Mouse (Mus musculus) stomach, postnatal 0 days (tissue): ENCODE measurements at regions not wholly inside any gene's neighbourhood (a gene's known extent, or its start where the extent isn't known, plus 50 kb on each side); places are given as distances from the start of the nearest gene placed in this dataset.
A peak's percentile ranks its signal among the peaks of the same experiment; 100 is the strongest.

Experiments used
- ATAC-seq: fragments of 200-750 bp; cut with Nextera tagmentation; 2 replicates; pipeline ENCODE4 v1.8.0; 2017; ENCODE audit not compliant: low FRiP score, low TSS enrichment
- DNase-seq: peaks from one replicate; pipeline ENCODE4 v3.0.0-alpha.2; 2016; ENCODE audit warnings: low spot score
- H3K27ac ChIP-seq: fragments of 300-500 bp; sonication (generic); replicated peaks from 2 replicates; pipeline ENCODE4 v1.5.1; 2014; ENCODE audit warnings: mild to moderate bottlenecking, control low read depth
- H3K27me3 ChIP-seq: fragments of 300-500 bp; sonication (generic); 2 replicates; pipeline ENCODE4 v1.6.1; 2014; ENCODE audit warnings: low read length; ENCODE audit not compliant: control insufficient read depth, insufficient read depth
- H3K36me3 ChIP-seq: fragments of 300-500 bp; sonication (generic); 2 replicates; pipeline ENCODE4 v1.6.1; 2014; ENCODE audit warnings: low read length, mixed read lengths; ENCODE audit not compliant: control insufficient read depth, insufficient read depth
- H3K4me1 ChIP-seq: fragments of 300-500 bp; sonication (generic); replicated peaks from 2 replicates; pipeline ENCODE4 v1.6.1; 2014; ENCODE audit warnings: antibody characterized with exemption; ENCODE audit not compliant: control insufficient read depth, insufficient read depth
- H3K4me2 ChIP-seq: fragments of 300-500 bp; sonication (generic); replicated peaks from 2 replicates; pipeline ENCODE4 v1.6.1; 2014; ENCODE audit warnings: low read depth, mild to moderate bottlenecking, control low read depth, moderate library complexity
- H3K4me3 ChIP-seq: fragments of 300-500 bp; sonication (generic); 2 replicates; pipeline ENCODE4 v1.5.1; 2014; ENCODE audit warnings: low read depth, low read length, control low read depth
- H3K9ac ChIP-seq: fragments of 300-500 bp; sonication (generic); 2 replicates; pipeline ENCODE4 v1.6.1; 2014; ENCODE audit warnings: mild to moderate bottlenecking, low read length, control low read depth, mixed read lengths
- H3K9me3 ChIP-seq: fragments of 300-500 bp; sonication (generic); 2 replicates; pipeline ENCODE4 v1.6.1; 2016; ENCODE audit warnings: low read length; ENCODE audit not compliant: control insufficient read depth
- CTCF ChIP-seq: IDR thresholded peaks from 2 replicates; pipeline ENCODE4 v1.5.1; 2016; ENCODE audit warnings: antibody characterized with exemption, low read depth, mild to moderate bottlenecking, moderate library complexity
- EP300 ChIP-seq: optimal IDR thresholded peaks from 2 replicates; pipeline ENCODE3; 2016; ENCODE audit warnings: antibody characterized with exemption
- WGBS: fragments of 180-500 bp; shearing (Covaris S2); extraction: QIAGEN DNeasy Blood & Tissue Kit; methylation state at CpG from one replicate; pipeline ENCODE4 v1.1.7; 2014; 5-methylcytosine and 5-hydroxymethylcytosine counted together

GRCm38 (mm10) chr3:9131366-9131765, 478.5 kb downstream of the Zfp704 start:
- H3K4me3 ChIP-seq = no peak overlapping the region
- H3K9ac ChIP-seq = no peak overlapping the region
- no peaks in the 10 kb centered on the region for H3K27me3 ChIP-seq
- no peaks in the 10 kb centered on the region for H3K9me3 ChIP-seq
- H3K4me2 ChIP-seq = no peak overlapping the region
- H3K36me3 ChIP-seq = no peaks in the 10 kb centered on the region
- no peak overlapping the region for H3K27ac ChIP-seq
- DNase-seq = no peak
- no peaks in the 10 kb centered on the region for H3K4me1 ChIP-seq
- ATAC-seq = no peak
- WGBS = 56% methylated on average over 4 of the region's 4 CpGs
- no peak for TF ChIP-seq CTCF
- TF ChIP-seq EP300 = no peak

GRCm38 (mm10) chr3:9128407-9128806, 481.5 kb downstream of the Zfp704 start:
- H3K4me3 ChIP-seq = no peak overlapping the region
- TF ChIP-seq CTCF (no peak), EP300 (no peak)
- no peak overlapping the region for H3K9ac ChIP-seq
- peak; percentile 93 for ATAC-seq
- no peaks in the 10 kb centered on the region for H3K27me3 ChIP-seq
- H3K4me1 ChIP-seq = no peaks in the 10 kb centered on the region
- no peak overlapping the region for H3K4me2 ChIP-seq
- H3K9me3 ChIP-seq = no peaks in the 10 kb centered on the region
- 65% methylated on average over 4 of the region's 4 CpGs for WGBS
- no peaks in the 10 kb centered on the region for H3K36me3 ChIP-seq
- H3K27ac ChIP-seq = no peak overlapping the region
- peak; percentile 48 for DNase-seq

GRCm38 (mm10) chr3:9123079-9123478, 486.8 kb downstream of the Zfp704 start:
- Histone ChIP-seq H3K9me3 (no peaks in the 10 kb centered on the region), H3K4me3 (no peak overlapping the region), H3K4me2 (no peak overlapping the region), H3K9ac (no peak overlapping the region), H3K27ac (no peak overlapping the region), H3K27me3 (no peaks in the 10 kb centered on the region), H3K36me3 (no peaks in the 10 kb centered on the region), H3K4me1 (no peaks in the 10 kb centered on the region)
- 48% methylated on average over 5 of the region's 5 CpGs for WGBS
- ATAC-seq (no peak), DNase-seq (no peak)
- TF ChIP-seq CTCF (no peak), EP300 (no peak)

GRCm38 (mm10) chr3:9117913-9118312, 492.0 kb downstream of the Zfp704 start:
- Histone ChIP-seq H3K4me1 (no peaks in the 10 kb centered on the region), H3K27me3 (no peaks in the 10 kb centered on the region), H3K27ac (no peak overlapping the region), H3K9ac (no peak overlapping the region), H3K9me3 (no peaks in the 10 kb centered on the region), H3K4me2 (no peak overlapping the region), H3K4me3 (no peak overlapping the region), H3K36me3 (no peaks in the 10 kb centered on the region)
- DNase-seq (no peak), ATAC-seq (no peak)
- no peak for TF ChIP-seq CTCF
- TF ChIP-seq EP300 = no peak
- 84% methylated on average over 3 of the region's 3 CpGs for whole genome bisulfite sequencing

GRCm38 (mm10) chr3:9113410-9113809, 496.5 kb downstream of the Zfp704 start:
- no peak overlapping the region for H3K27ac ChIP-seq
- no peaks in the 10 kb centered on the region for H3K9me3 ChIP-seq
- WGBS = 75% methylated on average over 5 of the region's 5 CpGs
- no peak for ATAC-seq
- H3K4me2 ChIP-seq = no peak overlapping the region
- no peaks in the 10 kb centered on the region for H3K27me3 ChIP-seq
- DNase-seq = no peak
- no peaks in the 10 kb centered on the region for H3K4me1 ChIP-seq
- TF ChIP-seq CTCF = no peak
- no peak for TF ChIP-seq EP300
- no peaks in the 10 kb centered on the region for H3K36me3 ChIP-seq
- no peak overlapping the region for H3K4me3 ChIP-seq
- no peak overlapping the region for H3K9ac ChIP-seq

- DNase-seq (no peak), ATAC-seq (no peak)
- H3K9ac ChIP-seq = no peak overlapping the region
- H3K36me3 ChIP-seq = no peaks in the 10 kb centered on the region
- H3K4me2 ChIP-seq = no peak overlapping the region
- no peaks in the 10 kb centered on the region for H3K27me3 ChIP-seq
- TF ChIP-seq EP300 (no peak), CTCF (no peak)
- WGBS = 25% methylated on average over 11 of the region's 11 CpGs
- no peak overlapping the region for H3K27ac ChIP-seq
- H3K4me1 ChIP-seq = no peaks in the 10 kb centered on the region
- no peak overlapping the region for H3K4me3 ChIP-seq
- no peaks in the 10 kb centered on the region for H3K9me3 ChIP-seq
Observed at GRCm38 (mm10) chr3:9110741-9111140, 499.1 kb downstream of the Zfp704 start.
